Comparison of ENCODE assay signal across 14 mouse cellular contexts in genomic region chr16:87604002-87604401, GRCm38 (mm10). TPM values are rescaled to one million over a fixed set of nuclear protein-coding genes. Genes with fewer than 3 reads are reported as not detected.
"Had no signal": no experiment of that assay in that cellular context is flagged by ENCODE, and none has a peak within 500 bp of the region (broad histone marks: within the 10 kb centered on the region; RNA-seq: fewer than 3 reads in every experiment).

No protein-coding gene starts in this region.

- H3K4me2 ChIP-seq: limb, embryonic 13.5 days; lung, embryonic 14.5 days; neural tube, embryonic 12.5 days had no signal

- H3K36me3 ChIP-seq: limb, embryonic 13.5 days; neural tube, embryonic 12.5 days had no signal

- DNase-seq: kidney, adult 18-20 months; kidney, postnatal 10 days; kidney, postnatal 4 days; lung, embryonic 14.5 days; lung, postnatal 36 days; midbrain, embryonic 14.5 days; retina, postnatal 1 day; thymus, postnatal 14 days had no signal

- H3K4me1 ChIP-seq: neural tube, embryonic 12.5 days had no signal

- H3K9me3 ChIP-seq: limb, embryonic 13.5 days; neural tube, embryonic 12.5 days had no signal

- H3K27me3 ChIP-seq: limb, embryonic 13.5 days; neural tube, embryonic 12.5 days had no signal

- H3K9ac ChIP-seq: limb, embryonic 13.5 days; liver, embryonic 14.5 days; lung, embryonic 14.5 days; neural tube, embryonic 12.5 days had no signal

- H3K27ac ChIP-seq: layer of hippocampus, adult 2 months; limb, embryonic 13.5 days; liver, embryonic 14.5 days; neural tube, embryonic 12.5 days had no signal

- H3K4me3 ChIP-seq: layer of hippocampus, adult 2 months; limb, embryonic 13.5 days; neural tube, embryonic 12.5 days had no signal

RNA-seq across cellular contexts. Expression of gene Map3k7cl, which starts 50.9 kb away (rescaled TPM):
- total RNA-seq: liver, adult 2 months; neutrophil, adult 5-6 weeks had no signal
- polyA plus RNA-seq: liver, adult 2 months; midbrain, embryonic 14.5 days; neural tube, embryonic 12.5 days had no signal
